Mouse (Mus musculus) MEL (cell line): Measurements from ENCODE around the gene Tnfaip8l2. TPM values are rescaled to one million over a fixed set of nuclear protein-coding genes. Genes with fewer than 3 reads are reported as not detected.

Experiments
- DNase-seq: peaks from one replicate; pipeline ENCODE4 v3.0.0; 2011; ENCODE audit warnings: low read depth, low spot score
- H3K27ac ChIP-seq: 2 replicates; pipeline ENCODE4 v1.5.1; 2012; ENCODE audit warnings: low read depth, mild to moderate bottlenecking, control low read depth, low read length, moderate library complexity; ENCODE audit not compliant: control insufficient read depth
- H3K27me3 ChIP-seq, 2 experiments: fragments of 150-350 bp in 1 of 2; sonication (generic) in 1 of 2; 2 replicates each; pipeline ENCODE4 v1.6.1; 2012; ENCODE audit warnings: low read length in 2 of 2, mild to moderate bottlenecking in 2 of 2, improper control_type of control experiment in 1 of 2, moderate library complexity in 1 of 2; ENCODE audit not compliant: insufficient read depth in 2 of 2, control insufficient read depth in 1 of 2
- H3K36me3 ChIP-seq, 2 experiments: 2 replicates each; pipeline ENCODE4 v1.6.1; 2012 to 2014; ENCODE audit warnings: low read length in 2 of 2, improper control_type of control experiment in 1 of 2, inconsistent platforms in 1 of 2, mild to moderate bottlenecking in 1 of 2; ENCODE audit not compliant: insufficient read depth in 2 of 2, control insufficient read depth in 1 of 2
- H3K4me1 ChIP-seq, 2 experiments: fragments of 150-350 bp in 1 of 2; sonication (generic) in 1 of 2; 2 replicates each; pipeline ENCODE4 v1.6.1; 2012; ENCODE audit warnings: low read length in 2 of 2, improper control_type of control experiment in 1 of 2, mild to moderate bottlenecking in 1 of 2; ENCODE audit not compliant: insufficient read depth in 2 of 2, control insufficient read depth in 1 of 2
- H3K4me3 ChIP-seq, 2 experiments: fragments of 150-350 bp in 1 of 2; sonication (generic) in 1 of 2; 2 replicates each; pipeline ENCODE4 v1.5.1; 2012; ENCODE audit warnings: low read depth in 2 of 2, low read length in 2 of 2, mild to moderate bottlenecking in 2 of 2, moderate library complexity in 2 of 2, control low read depth in 1 of 2, improper control_type of control experiment in 1 of 2; ENCODE audit not compliant: control insufficient read depth in 1 of 2, insufficient read depth in 1 of 2
- H3K79me2 ChIP-seq: 2 replicates; pipeline ENCODE4 v1.6.1; 2012; ENCODE audit warnings: mild to moderate bottlenecking, low read length, moderate library complexity; ENCODE audit not compliant: control insufficient read depth, poor library complexity, insufficient read depth
- H3K9ac ChIP-seq: 2 replicates; pipeline ENCODE4 v1.6.1; 2012; ENCODE audit warnings: low read depth, mild to moderate bottlenecking, control low read depth, low read length, moderate library complexity; ENCODE audit not compliant: control insufficient read depth, poor library complexity, severe bottlenecking
- H3K9me3 ChIP-seq: fragments of 150-350 bp; sonication (generic); replicated peaks from 2 replicates; pipeline ENCODE4 v1.6.1; 2012; ENCODE audit warnings: mild to moderate bottlenecking, low read length, improper control_type of control experiment, moderate library complexity; ENCODE audit not compliant: insufficient read depth
- CHD2 ChIP-seq: IDR thresholded peaks from 2 replicates; pipeline ENCODE4 v1.6.1; 2011; ENCODE audit warnings: low read length, improper control_type of control experiment
- CTCF ChIP-seq, 3 experiments: IDR thresholded peaks in 2 of 3; conservative IDR thresholded peaks in 1 of 3; 2 replicates each; pipeline ENCODE4 v1.5.1; 2011 to 2012; ENCODE audit warnings: low read length in 3 of 3, low read depth in 2 of 3, mild to moderate bottlenecking in 2 of 3, improper control_type of control experiment in 1 of 3, inconsistent platforms in 1 of 3, mixed read lengths in 1 of 3, moderate library complexity in 1 of 3; ENCODE audit not compliant: control insufficient read depth in 1 of 3, insufficient read depth in 1 of 3, poor library complexity in 1 of 3, severe bottlenecking in 1 of 3
- E2F4 ChIP-seq: IDR thresholded peaks from 2 replicates; pipeline ENCODE4 v1.6.1; 2011; ENCODE audit warnings: low read depth, low read length, improper control_type of control experiment, borderline replicate concordance
- EP300 ChIP-seq, 2 experiments: IDR thresholded peaks; 2 replicates each; pipeline ENCODE4 v1.6.1; 2011; ENCODE audit warnings: improper control_type of control experiment in 2 of 2, low read length in 2 of 2, low read depth in 1 of 2, mild to moderate bottlenecking in 1 of 2
- HCFC1 ChIP-seq: IDR thresholded peaks from 2 replicates; pipeline ENCODE4 v1.6.1; 2012; ENCODE audit warnings: low read depth, mild to moderate bottlenecking, inconsistent platforms, low read length, improper control_type of control experiment, moderate library complexity
- JUND ChIP-seq: IDR thresholded peaks from 2 replicates; pipeline ENCODE4 v1.6.1; 2011; ENCODE audit warnings: low read depth, mild to moderate bottlenecking, improper control_type of control experiment, low read length
- KAT2A ChIP-seq: conservative IDR thresholded peaks from 2 replicates; pipeline ENCODE4 v1.6.1; 2012; ENCODE audit warnings: low read depth, low read length, improper control_type of control experiment, inconsistent platforms
- MAFK ChIP-seq: IDR thresholded peaks from 2 replicates; pipeline ENCODE4 v1.6.1; 2011; ENCODE audit warnings: low read depth, mild to moderate bottlenecking, low read length, improper control_type of control experiment, borderline replicate concordance
- MEF2A ChIP-seq: IDR thresholded peaks from 2 replicates; pipeline ENCODE4 v1.6.1; 2014; ENCODE audit warnings: low read depth, mild to moderate bottlenecking, inconsistent platforms, low read length, improper control_type of control experiment; ENCODE audit not compliant: poor library complexity, insufficient replicate concordance, severe bottlenecking; ENCODE audit errors: extremely low read depth
- MXI1 ChIP-seq: IDR thresholded peaks from 2 replicates; pipeline ENCODE4 v1.6.1; 2011; ENCODE audit warnings: mild to moderate bottlenecking, low read depth, low read length, improper control_type of control experiment
- MYC ChIP-seq: IDR thresholded peaks from 2 replicates; pipeline ENCODE4 v1.6.1; 2011; ENCODE audit warnings: low read depth, mild to moderate bottlenecking, low read length, improper control_type of control experiment, moderate library complexity
- POLR2A ChIP-seq, 2 experiments: IDR thresholded peaks; 2 replicates each; pipeline ENCODE4 v1.6.1; 2011 to 2012; ENCODE audit warnings: low read length in 2 of 2, mild to moderate bottlenecking in 2 of 2, control low read depth in 1 of 2, improper control_type of control experiment in 1 of 2, low read depth in 1 of 2, moderate library complexity in 1 of 2; ENCODE audit not compliant: control insufficient read depth in 1 of 2, insufficient read depth in 1 of 2, poor library complexity in 1 of 2
- RAD21 ChIP-seq: IDR thresholded peaks from 2 replicates; pipeline ENCODE4 v1.6.1; 2011; ENCODE audit warnings: mild to moderate bottlenecking, low read depth, low read length, improper control_type of control experiment
- SIN3A ChIP-seq: IDR thresholded peaks from 2 replicates; pipeline ENCODE4 v1.6.1; 2012; ENCODE audit warnings: low read length, improper control_type of control experiment, inconsistent platforms
- SMC3 ChIP-seq: IDR thresholded peaks from 2 replicates; pipeline ENCODE4 v1.6.1; 2011; ENCODE audit warnings: low read depth, low read length, improper control_type of control experiment
- TAL1 ChIP-seq: IDR thresholded peaks from 2 replicates; pipeline ENCODE4 v1.6.1; 2012; ENCODE audit warnings: mild to moderate bottlenecking, inconsistent platforms, low read length, moderate library complexity, mixed read lengths
- TBP ChIP-seq: IDR thresholded peaks from 2 replicates; pipeline ENCODE4 v1.8.0; 2011; ENCODE audit warnings: low read depth, low read length, improper control_type of control experiment
- UBTF ChIP-seq: IDR thresholded peaks from 2 replicates; pipeline ENCODE4 v1.6.1; 2012; ENCODE audit warnings: low read depth, mild to moderate bottlenecking, inconsistent platforms, low read length, improper control_type of control experiment, moderate library complexity, borderline replicate concordance; ENCODE audit not compliant: insufficient read depth
- USF1 ChIP-seq: IDR thresholded peaks from 2 replicates; pipeline ENCODE4 v1.6.1; 2014; ENCODE audit warnings: low read depth, mild to moderate bottlenecking, inconsistent platforms, low read length, improper control_type of control experiment, moderate library complexity
- ZC3H11A ChIP-seq: IDR thresholded peaks from 2 replicates; pipeline ENCODE4 v1.6.1; 2012; ENCODE audit warnings: low read depth, mild to moderate bottlenecking, inconsistent platforms, low read length, improper control_type of control experiment
- ZMIZ1 ChIP-seq: IDR thresholded peaks from 2 replicates; pipeline ENCODE4 v1.6.1; 2012; ENCODE audit warnings: low read depth, mild to moderate bottlenecking, inconsistent platforms, low read length, improper control_type of control experiment, moderate library complexity
- polyA plus RNA-seq, 2 experiments: library from polyadenylated mRNA; stranded (reverse) in 1 of 2; unstranded in 1 of 2; fragments of >175 nt in 1 of 2; fragments of >200 nt in 1 of 2; gene quantifications; 2 replicates each; pipeline versions ENCODE4 v1.2.1 to v1.2.4; 2012; ENCODE audit warnings: low replicate concordance in 2 of 2, low read depth in 1 of 2; ENCODE audit not compliant: insufficient read length in 2 of 2, insufficient read depth in 1 of 2, missing spikeins in 1 of 2
- total RNA-seq: library from RNA; depleted of rRNA; stranded (reverse); fragments of 300-350 nt; gene quantifications from 2 replicates; pipeline ENCODE4 v1.2.3, GENCODE M21; 2012

Tnfaip8l2 gene
- total and polyA plus RNA-seq, 3 experiments: 3.1 to 5.8 TPM; not detected in 1

DNA sequence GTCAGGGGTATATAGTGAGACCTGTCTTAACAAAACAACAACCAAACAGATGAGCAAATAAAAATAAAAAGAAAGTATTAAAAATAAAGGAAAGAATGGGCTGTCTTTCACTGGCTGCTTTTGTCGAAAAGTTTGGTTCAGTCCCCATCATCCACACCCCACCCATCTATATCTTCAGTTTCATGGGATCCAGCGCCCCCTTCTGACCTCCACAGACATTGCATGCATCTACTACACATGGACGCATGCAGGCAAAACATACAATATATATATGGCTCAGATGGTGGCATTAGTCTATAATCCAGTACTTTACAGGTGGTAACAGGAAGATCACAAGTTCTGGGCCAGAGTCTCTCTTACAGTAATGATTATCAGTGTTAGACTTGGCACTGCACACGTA, 11.7 kb upstream of the Tnfaip8l2 start (continued):
- no peak for TF ChIP-seq CHD2

DNA sequence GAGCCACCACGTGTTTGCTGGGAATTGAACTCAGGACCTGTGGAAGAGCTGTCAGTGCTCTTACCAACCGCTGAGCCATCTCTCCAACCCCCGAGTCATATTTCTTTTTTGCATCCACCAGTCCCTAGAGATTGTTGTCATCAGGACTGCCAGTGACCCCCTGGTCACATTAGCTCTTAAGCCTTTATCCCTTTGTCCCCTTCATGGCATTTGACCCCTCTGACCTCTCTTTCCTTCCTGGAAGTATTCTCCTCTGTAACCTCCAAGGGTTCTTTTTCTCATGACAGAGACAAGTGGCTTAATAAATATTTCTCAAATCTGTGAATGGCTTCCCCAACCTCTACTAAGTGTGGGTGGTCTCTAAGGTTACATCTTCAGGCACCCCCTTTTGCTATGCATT, 5.8 kb upstream of the Tnfaip8l2 start:
- no peak overlapping the region for H3K9ac ChIP-seq
- no peaks in the 10 kb centered on the region for H3K36me3 ChIP-seq
- no peaks in the 10 kb centered on the region; a peak in 4 of 4 replicates for H3K27me3 ChIP-seq
- no peak overlapping the region for H3K4me3 ChIP-seq
- TF ChIP-seq RAD21 (no peak), HCFC1 (no peak), USF1 (no peak), UBTF (no peak), E2F4 (no peak), ZMIZ1 (no peak), MXI1 (no peak), MEF2A (no peak), JUND (no peak), KAT2A (no peak), CTCF (IDR thresholded peaks at IDR 0.05 in 2 of 3, conservative IDR thresholded peaks at IDR 0.05 in 1 of 3; ENCODE audit: control insufficient read depth in 1 of 3, insufficient read depth in 1 of 3, low read depth in 2 of 3, low read length in 3 of 3, poor library complexity in 1 of 3, severe bottlenecking in 1 of 3) (no peak)
- no peak for DNase-seq
- H3K27ac ChIP-seq: no peak overlapping the region
- H3K9me3 ChIP-seq: no peaks in the 10 kb centered on the region
- no peaks in the 10 kb centered on the region for H3K79me2 ChIP-seq
- no peaks in the 10 kb centered on the region for H3K4me1 ChIP-seq

DNA sequence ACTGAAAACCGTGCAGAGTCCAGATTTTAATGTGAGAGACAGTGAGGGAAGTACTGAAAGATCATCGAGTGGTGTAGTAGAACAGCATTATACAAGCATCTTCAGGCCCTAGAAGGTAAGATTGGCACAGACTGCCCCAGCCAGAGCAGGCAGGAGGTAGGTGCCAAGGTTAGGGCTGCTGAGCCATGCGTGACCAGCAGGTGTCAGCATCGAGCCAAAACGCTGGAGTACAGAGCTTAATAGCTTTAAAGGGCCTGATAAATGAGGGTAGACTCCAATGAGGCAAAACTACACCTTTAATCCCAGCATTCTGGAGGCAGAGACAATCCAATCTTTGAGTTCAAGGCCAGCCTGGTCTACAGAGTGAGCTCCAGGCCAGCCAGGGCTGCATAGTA, 454 bp upstream of the Tnfaip8l2 start:
- TF ChIP-seq SIN3A (peak; percentile 48; the same call in 1 of the 2 replicates), TBP (peak; percentile 22; the same call in 1 of the 2 replicates), RAD21 (peak; percentile 96), E2F4 (no peak), ZC3H11A (peak; percentile 90), MYC (peak; percentile 56; the same call in 1 of the 2 replicates), POLR2A (IDR thresholded peaks at IDR 0.05; ENCODE audit: control insufficient read depth in 1 of 2, insufficient read depth in 1 of 2, low read depth in 1 of 2, low read length in 2 of 2, poor library complexity in 1 of 2) (no peak), CTCF (IDR thresholded peaks at IDR 0.05 in 2 of 3, conservative IDR thresholded peaks at IDR 0.05 in 1 of 3; ENCODE audit: control insufficient read depth in 1 of 3, insufficient read depth in 1 of 3, low read depth in 2 of 3, low read length in 3 of 3, poor library complexity in 1 of 3, severe bottlenecking in 1 of 3) (peak in 2 of 3 experiments; percentile 99 to 100; a peak in 4 of 6 replicates), TAL1 (no peak), EP300 (IDR thresholded peaks at IDR 0.05; ENCODE audit: low read depth in 1 of 2, low read length in 2 of 2) (no peak), SMC3 (peak; percentile 98), MAFK (no peak)
- TF ChIP-seq, all 39 proteins: peak for 7
- Histone ChIP-seq H3K36me3 (peaks cover 0 to 14% of the 10 kb centered on the region in 2 experiments; a peak in 3 of 4 replicates), H3K27me3 (no peaks in the 10 kb centered on the region; a peak in 2 of 4 replicates), H3K4me3 (peak overlapping the region; percentile 32 to 43), H3K9me3 (no peaks in the 10 kb centered on the region), H3K9ac (peak overlapping the region; percentile 5), H3K4me1 (peaks cover 8 to 14% of the 10 kb centered on the region in 2 experiments), H3K27ac (no peak overlapping the region), H3K79me2 (no peaks in the 10 kb centered on the region)
- DNase-seq: peak; percentile 95
